Mouse (Mus musculus): ENCODE measurements around the gene Gpc5.

DNA sequence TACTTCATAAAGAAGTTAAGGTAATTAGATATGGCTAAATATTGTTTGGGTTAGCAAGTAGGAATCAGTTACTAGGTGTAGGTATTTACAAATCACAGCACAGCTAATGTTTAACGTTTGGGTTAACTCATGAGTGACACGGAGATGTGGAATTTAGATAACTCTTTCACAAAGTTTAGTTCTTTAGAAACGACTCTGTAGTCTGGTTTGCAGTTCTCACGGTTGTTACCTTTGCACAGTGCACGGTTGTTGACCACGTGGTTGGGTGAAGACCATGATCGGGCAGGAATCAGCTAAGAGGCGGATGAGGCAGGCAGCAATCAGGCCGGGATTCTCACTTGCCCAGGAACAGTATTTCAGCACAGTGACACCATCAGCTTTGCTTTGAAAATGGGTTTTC lies 26.6 kb downstream of the Gpc5 start:
- TF ChIP-seq POLR2A (IDR thresholded peaks at IDR 0.05; ENCODE audit: low read depth, low read length) (no peak), CTCF (IDR thresholded peaks at IDR 0.05; ENCODE audit: extremely low read depth, insufficient read length, insufficient replicate concordance, low read depth, low read length) (no peak)
